Mouse (Mus musculus) thymus, adult 2 months (tissue): ENCODE data around the gene Pjvk.

Experiments
- CTCF ChIP-seq: fragments of 200-500 bp; IDR thresholded peaks from 2 replicates; pipeline ENCODE4 v1.5.1; 2012; ENCODE audit warnings: mild to moderate bottlenecking, control low read depth, low read length, moderate library complexity, borderline replicate concordance; ENCODE audit not compliant: control insufficient read depth, poor library complexity, insufficient read depth; ENCODE audit errors: extremely low read depth
- POLR2A ChIP-seq: fragments of 200-500 bp; IDR thresholded peaks from 2 replicates; pipeline ENCODE4 v1.6.1; 2012; ENCODE audit warnings: mild to moderate bottlenecking, low read length, control low read depth, moderate library complexity; ENCODE audit not compliant: control insufficient read depth, poor library complexity, insufficient read depth; ENCODE audit errors: extremely low read depth

DNA sequence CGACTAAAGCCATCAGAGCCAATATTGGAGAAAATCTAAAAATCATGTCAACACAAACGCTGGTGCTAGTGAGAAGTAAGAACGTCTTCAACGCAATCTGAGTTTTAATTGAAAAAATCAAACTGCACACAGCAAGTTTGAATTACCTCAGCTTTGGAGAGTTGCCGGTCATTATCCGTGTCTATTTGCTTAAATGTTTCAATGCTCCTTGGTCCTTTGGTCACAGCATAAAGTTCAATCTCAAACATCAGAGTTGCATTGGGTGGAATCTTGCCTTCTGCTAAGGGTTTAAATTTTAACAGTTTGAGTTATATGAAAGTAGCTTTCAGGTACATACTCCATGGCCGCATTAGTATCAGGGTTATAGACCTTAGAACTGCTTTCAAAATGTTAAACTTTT lies 17.3 kb downstream of the Pjvk start:
- TF ChIP-seq POLR2A (no peak), CTCF (no peak)
